Mouse (Mus musculus): ENCODE data around the gene Efna3. TPM values are rescaled to one million over a fixed set of nuclear protein-coding genes. Genes with fewer than 3 reads are reported as not detected.

Efna3 gene
- polyA plus RNA-seq, 1 experiment from 2014 or later = 6.4 TPM

DNA sequence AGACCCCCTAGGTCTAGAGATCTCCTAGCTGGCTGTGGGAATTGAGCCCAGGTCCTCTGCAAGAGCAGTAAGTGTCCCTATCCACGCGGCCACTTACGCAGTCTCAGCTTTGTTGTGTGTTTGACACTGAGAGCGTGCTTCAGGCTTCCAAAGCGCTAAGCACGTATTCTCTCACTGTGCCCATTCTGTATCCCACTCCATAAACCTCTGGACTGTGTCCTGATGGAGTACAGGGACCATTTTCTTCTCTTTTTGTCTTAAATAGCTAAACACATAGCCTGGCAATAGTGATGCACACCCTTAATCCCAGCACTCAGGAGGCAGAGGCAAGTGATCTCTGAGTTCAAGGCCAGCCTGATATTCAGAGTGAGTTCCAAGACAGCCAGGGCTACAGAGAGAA is 23.9 kb downstream of the Efna3 start:
- DNase-seq (ENCODE audit: low spot score, missing footprints) (peak; percentile 84), ATAC-seq (ENCODE audit: low FRiP score) (no peak)
- H3K4me2 ChIP-seq = no peak overlapping the region
- H3K4me1 ChIP-seq (ENCODE audit: control insufficient read depth, insufficient read depth, low read length) = no peaks in the 10 kb centered on the region
- WGBS = 83% methylated on average over 6 of the region's 6 CpGs
- H3K4me3 ChIP-seq (ENCODE audit: low read depth, low read length) = no peak overlapping the region
- H3K27me3 ChIP-seq (ENCODE audit: control insufficient read depth, insufficient read depth, low read length) = 0 out of 2 replicates have a peak, but pooled peaks cover 4% of the 10 kb centered on the region
- no peak overlapping the region for H3K9ac ChIP-seq (ENCODE audit: low read length)
- no peaks in the 10 kb centered on the region for H3K9me3 ChIP-seq (ENCODE audit: control insufficient read depth, low read length)
- no peaks in the 10 kb centered on the region for H3K36me3 ChIP-seq (ENCODE audit: control insufficient read depth, insufficient read depth, low read length)
- no peak overlapping the region for H3K27ac ChIP-seq (ENCODE audit: low read depth, low read length)

DNA sequence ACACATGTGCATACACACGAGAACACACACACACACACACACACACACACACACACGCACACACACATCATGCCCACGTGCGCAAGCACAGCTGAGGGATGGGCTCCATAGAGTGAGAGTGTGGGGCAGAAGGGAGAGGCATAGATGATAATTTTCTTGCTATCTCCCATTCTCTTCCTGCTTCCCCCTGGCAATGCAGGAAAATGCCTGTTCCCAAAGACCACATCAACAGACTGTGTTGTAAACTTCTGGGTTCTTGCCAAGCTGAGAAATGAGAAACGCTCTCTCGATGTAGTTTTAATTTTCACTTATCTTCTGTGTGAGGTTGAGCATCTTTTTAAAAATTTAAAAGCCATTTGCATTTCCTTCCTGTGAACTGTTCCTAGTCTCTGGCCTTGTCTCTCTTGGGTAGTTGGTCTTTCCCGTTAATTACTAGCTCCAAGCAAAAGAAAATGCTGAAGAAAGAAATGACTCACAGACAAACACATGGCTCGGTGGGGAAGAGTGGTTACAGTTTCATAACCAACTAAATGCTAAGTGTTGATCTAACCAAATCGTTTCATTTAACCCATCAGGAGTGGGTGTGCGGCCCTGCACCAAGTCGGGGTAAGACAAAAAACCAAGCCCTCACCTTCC is 25.9 kb downstream of the Efna3 start:
- H3K36me3 ChIP-seq (ENCODE audit: control insufficient read depth, insufficient read depth, low read length) = no peaks in the 10 kb centered on the region
- H3K27me3 ChIP-seq (ENCODE audit: control insufficient read depth, insufficient read depth, low read length) = 0 out of 2 replicates have a peak, but pooled peaks cover 4% of the 10 kb centered on the region
- DNase-seq (ENCODE audit: low spot score, missing footprints) (peak; percentile 73), ATAC-seq (ENCODE audit: low FRiP score) (no peak)
- no peaks in the 10 kb centered on the region for H3K4me1 ChIP-seq (ENCODE audit: control insufficient read depth, insufficient read depth, low read length)
- 87% methylated on average over 11 of the region's 11 CpGs for WGBS
- no peak overlapping the region for H3K4me2 ChIP-seq
- no peak overlapping the region for H3K9ac ChIP-seq (ENCODE audit: low read length)
- no peak overlapping the region for H3K4me3 ChIP-seq (ENCODE audit: low read depth, low read length)
- no peaks in the 10 kb centered on the region for H3K9me3 ChIP-seq (ENCODE audit: control insufficient read depth, low read length)
- H3K27ac ChIP-seq (ENCODE audit: low read depth, low read length) = no peak overlapping the region

DNA sequence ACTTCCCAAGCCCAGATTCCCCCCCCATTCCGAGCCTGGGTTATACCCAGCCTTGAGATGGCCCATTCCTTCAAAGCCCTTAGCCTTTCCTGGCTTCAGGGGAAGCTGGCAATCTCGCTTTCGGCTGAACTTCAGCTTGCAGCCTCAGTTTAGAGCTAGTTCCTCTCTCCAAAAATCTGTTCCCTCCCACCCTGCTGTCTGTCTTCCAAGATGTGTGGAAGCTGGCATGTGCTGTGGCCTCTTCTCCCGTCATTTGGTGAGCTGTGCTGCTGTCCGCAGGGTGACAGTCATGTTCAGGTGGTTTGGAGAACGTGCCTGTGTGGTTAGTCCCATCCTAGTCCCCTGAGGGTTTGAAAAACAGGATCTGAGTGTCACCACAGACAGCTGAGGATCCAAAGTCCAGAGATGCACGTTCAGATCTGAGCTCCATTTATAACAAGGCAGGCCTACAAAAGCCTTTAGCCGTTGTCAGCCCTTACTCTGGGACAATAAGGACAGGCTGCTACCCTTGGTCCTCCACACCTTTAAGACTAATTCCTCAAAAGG is 27.0 kb downstream of the Efna3 start:
- ATAC-seq (ENCODE audit: low FRiP score) (no peak), DNase-seq (ENCODE audit: low spot score, missing footprints) (peak; percentile 77)
- Histone ChIP-seq H3K36me3 (ENCODE audit: control insufficient read depth, insufficient read depth, low read length) (no peaks in the 10 kb centered on the region), H3K4me1 (ENCODE audit: control insufficient read depth, insufficient read depth, low read length) (no peaks in the 10 kb centered on the region), H3K9me3 (ENCODE audit: control insufficient read depth, low read length) (no peaks in the 10 kb centered on the region), H3K4me2 (no peak overlapping the region), H3K27ac (ENCODE audit: low read depth, low read length) (no peak overlapping the region), H3K9ac (ENCODE audit: low read length) (no peak overlapping the region), H3K4me3 (ENCODE audit: low read depth, low read length) (no peak overlapping the region), H3K27me3 (ENCODE audit: control insufficient read depth, insufficient read depth, low read length) (0 out of 2 replicates have a peak, but pooled peaks cover 4% of the 10 kb centered on the region)
- 82% methylated on average over 8 of the region's 8 CpGs for WGBS

DNA sequence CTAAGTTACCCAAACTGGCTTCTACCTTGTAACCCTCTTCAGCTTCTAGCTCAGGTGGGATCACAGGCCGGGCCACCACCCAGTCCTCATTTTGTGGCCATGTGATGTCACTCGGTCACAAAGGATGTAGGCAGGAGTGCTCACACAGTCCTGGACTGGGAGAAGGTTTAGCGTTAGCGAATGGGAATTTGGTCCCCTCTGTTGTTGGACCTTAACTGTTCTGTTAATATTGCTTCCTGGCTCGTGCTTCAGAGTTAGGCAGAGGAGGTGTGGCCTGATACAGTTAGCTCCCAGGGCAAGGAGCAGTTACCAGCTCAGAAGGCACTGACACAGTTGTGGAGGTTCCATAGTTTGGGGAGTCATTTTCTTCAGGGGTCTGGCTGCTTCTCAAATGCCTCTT is 28.6 kb downstream of the Efna3 start:
- Histone ChIP-seq H3K27ac (ENCODE audit: low read depth, low read length) (no peak overlapping the region), H3K9me3 (ENCODE audit: control insufficient read depth, low read length) (no peaks in the 10 kb centered on the region), H3K9ac (ENCODE audit: low read length) (no peak overlapping the region), H3K4me3 (ENCODE audit: low read depth, low read length) (no peak overlapping the region), H3K4me2 (no peak overlapping the region), H3K4me1 (ENCODE audit: control insufficient read depth, insufficient read depth, low read length) (no peaks in the 10 kb centered on the region), H3K27me3 (ENCODE audit: control insufficient read depth, insufficient read depth, low read length) (no peaks in the 10 kb centered on the region), H3K36me3 (ENCODE audit: control insufficient read depth, insufficient read depth, low read length) (no peaks in the 10 kb centered on the region)
- WGBS = 82% methylated on average over 5 of the region's 5 CpGs
- DNase-seq (ENCODE audit: low spot score, missing footprints) (peak; percentile 41), ATAC-seq (ENCODE audit: low FRiP score) (no peak)

DNA sequence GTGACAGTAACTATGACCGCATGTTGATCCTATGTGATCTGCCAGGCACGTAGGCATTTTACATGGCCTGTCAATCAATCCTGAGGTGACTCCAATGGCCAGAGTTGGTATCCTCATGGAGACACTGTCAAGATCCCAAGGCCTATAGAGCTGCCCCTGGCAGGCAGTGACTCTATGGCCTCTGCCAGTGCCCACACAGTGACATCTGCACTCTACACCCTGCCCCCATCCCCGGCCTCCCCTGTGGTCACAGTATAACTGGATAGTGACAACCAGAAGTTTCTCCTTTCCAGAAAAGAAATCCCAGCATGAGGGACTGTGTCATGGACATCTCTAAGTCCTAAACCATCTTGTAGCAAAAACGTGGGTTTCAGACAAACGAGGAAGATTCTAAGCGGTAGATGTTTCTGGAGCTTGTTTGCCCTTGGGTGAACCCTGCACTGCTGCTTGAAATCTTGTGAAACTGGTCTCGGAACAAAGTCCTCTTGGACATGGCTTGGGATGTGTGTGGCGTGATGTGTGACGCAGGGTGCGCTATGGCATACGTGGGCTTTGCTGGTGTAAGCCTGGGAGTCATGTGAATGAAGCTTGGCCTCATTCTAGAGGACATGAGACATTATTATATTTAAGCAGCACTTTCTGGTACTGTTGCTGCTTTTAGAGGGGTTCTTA is 29.4 kb downstream of the Efna3 start:
- H3K4me1 ChIP-seq (ENCODE audit: control insufficient read depth, insufficient read depth, low read length) = no peaks in the 10 kb centered on the region
- no peak for DNase-seq (ENCODE audit: low spot score, missing footprints)
- no peak for ATAC-seq (ENCODE audit: low FRiP score)
- H3K4me3 ChIP-seq (ENCODE audit: low read depth, low read length) = no peak overlapping the region
- no peak overlapping the region for H3K4me2 ChIP-seq
- no peak overlapping the region for H3K27ac ChIP-seq (ENCODE audit: low read depth, low read length)
- 86% methylated on average over 11 of the region's 11 CpGs for WGBS
- no peaks in the 10 kb centered on the region for H3K27me3 ChIP-seq (ENCODE audit: control insufficient read depth, insufficient read depth, low read length)
- H3K9ac ChIP-seq (ENCODE audit: low read length) = no peak overlapping the region
- H3K9me3 ChIP-seq (ENCODE audit: control insufficient read depth, low read length) = no peaks in the 10 kb centered on the region
- no peaks in the 10 kb centered on the region for H3K36me3 ChIP-seq (ENCODE audit: control insufficient read depth, insufficient read depth, low read length)

DNA sequence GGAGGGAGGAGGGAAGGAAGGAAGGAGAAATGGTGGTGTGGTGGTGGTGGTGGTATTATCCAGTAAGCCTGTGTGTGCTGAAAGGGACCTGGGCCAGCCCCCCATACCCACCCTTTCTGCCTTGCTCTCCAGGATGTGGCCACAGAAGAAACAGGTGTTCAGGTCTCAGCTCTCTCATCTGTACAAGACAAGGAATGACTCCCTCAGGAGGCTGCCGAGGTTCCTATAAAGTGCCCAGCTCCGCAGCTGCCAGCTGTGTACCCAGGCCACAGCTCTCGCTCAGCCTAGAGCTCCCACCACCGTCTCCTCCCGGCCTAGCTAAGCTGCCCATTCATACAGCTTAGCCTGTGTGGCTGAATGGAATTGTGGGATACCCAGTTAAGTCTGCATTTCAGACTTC is 30.5 kb downstream of the Efna3 start:
- no peaks in the 10 kb centered on the region for H3K27me3 ChIP-seq (ENCODE audit: control insufficient read depth, insufficient read depth, low read length)
- H3K4me1 ChIP-seq (ENCODE audit: control insufficient read depth, insufficient read depth, low read length) = no peaks in the 10 kb centered on the region
- no peak overlapping the region for H3K4me3 ChIP-seq (ENCODE audit: low read depth, low read length)
- no peak overlapping the region for H3K9ac ChIP-seq (ENCODE audit: low read length)
- DNase-seq (ENCODE audit: low spot score, missing footprints) = peak; percentile 12
- no peak for ATAC-seq (ENCODE audit: low FRiP score)
- H3K4me2 ChIP-seq = no peak overlapping the region
- WGBS = 66% methylated on average over 5 of the region's 5 CpGs
- no peaks in the 10 kb centered on the region for H3K36me3 ChIP-seq (ENCODE audit: control insufficient read depth, insufficient read depth, low read length)
- H3K27ac ChIP-seq (ENCODE audit: low read depth, low read length) = no peak overlapping the region
- H3K9me3 ChIP-seq (ENCODE audit: control insufficient read depth, low read length) = no peaks in the 10 kb centered on the region

DNA sequence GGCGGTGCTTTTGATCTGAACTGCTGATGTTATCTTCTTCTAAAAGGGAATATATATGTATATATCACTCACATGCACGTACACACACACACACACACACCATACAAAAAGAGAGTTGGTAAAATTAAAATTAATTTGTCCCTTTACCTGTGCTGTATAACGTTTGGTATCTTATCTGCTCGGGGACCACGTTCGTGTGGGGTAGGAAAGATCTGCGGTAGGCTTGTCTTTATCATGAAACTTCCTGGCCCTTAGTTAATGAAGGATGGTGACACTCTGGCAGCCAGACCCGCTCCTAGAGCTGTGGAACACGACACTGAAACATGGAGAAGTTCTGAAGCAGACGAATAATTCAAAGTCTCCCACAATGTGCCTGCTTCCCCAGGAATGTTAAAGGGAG is 30.9 kb downstream of the Efna3 start:
- ATAC-seq (ENCODE audit: low FRiP score) = no peak
- 80% methylated on average over 10 of the region's 10 CpGs for WGBS

DNA sequence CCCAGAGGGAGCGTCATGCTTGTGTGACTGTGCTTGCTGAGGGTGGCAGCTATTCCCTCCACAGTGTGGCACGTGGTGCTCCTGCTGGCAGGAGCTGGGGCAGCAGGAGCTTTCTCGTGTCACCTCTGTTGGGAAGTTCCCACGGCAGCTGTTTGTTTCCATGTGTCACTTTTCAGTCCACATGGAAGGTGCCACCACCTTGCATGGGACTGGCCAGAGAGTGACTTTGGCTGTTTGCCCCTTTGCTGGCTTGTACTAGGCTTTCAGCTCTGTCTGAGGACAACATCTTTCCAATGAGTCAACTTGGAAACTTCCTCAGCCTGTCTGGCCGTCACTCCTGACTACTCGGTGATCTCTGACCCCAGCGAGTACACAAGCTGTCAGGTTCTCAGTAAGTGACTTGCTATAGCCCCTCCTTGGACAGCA is 34.2 kb downstream of the Efna3 start:
- ATAC-seq (ENCODE audit: low FRiP score) (no peak), DNase-seq (ENCODE audit: low spot score, missing footprints) (no peak)
- H3K27ac ChIP-seq (ENCODE audit: low read depth, low read length) = no peak overlapping the region
- H3K27me3 ChIP-seq (ENCODE audit: control insufficient read depth, insufficient read depth, low read length) = no peaks in the 10 kb centered on the region
- no peak overlapping the region for H3K4me3 ChIP-seq (ENCODE audit: low read depth, low read length)
- H3K9me3 ChIP-seq (ENCODE audit: control insufficient read depth, low read length) = no peaks in the 10 kb centered on the region
- H3K4me2 ChIP-seq = no peak overlapping the region
- H3K36me3 ChIP-seq (ENCODE audit: control insufficient read depth, insufficient read depth, low read length) = no peaks in the 10 kb centered on the region
- 62% methylated on average over 7 of the region's 7 CpGs for WGBS
- no peaks in the 10 kb centered on the region for H3K4me1 ChIP-seq (ENCODE audit: control insufficient read depth, insufficient read depth, low read length)
- no peak overlapping the region for H3K9ac ChIP-seq (ENCODE audit: low read length)

More for the DNA sequence above, 30.9 kb downstream of the Efna3 start:
- no peak overlapping the region for H3K27ac ChIP-seq (ENCODE audit: low read depth, low read length)
- no peaks in the 10 kb centered on the region for H3K27me3 ChIP-seq (ENCODE audit: control insufficient read depth, insufficient read depth, low read length)
- H3K4me2 ChIP-seq = no peak overlapping the region
- no peaks in the 10 kb centered on the region for H3K9me3 ChIP-seq (ENCODE audit: control insufficient read depth, low read length)
- H3K9ac ChIP-seq (ENCODE audit: low read length) = no peak overlapping the region
- no peaks in the 10 kb centered on the region for H3K4me1 ChIP-seq (ENCODE audit: control insufficient read depth, insufficient read depth, low read length)
- peak; percentile 2 for DNase-seq (ENCODE audit: low spot score, missing footprints)
- H3K4me3 ChIP-seq (ENCODE audit: low read depth, low read length) = no peak overlapping the region
- no peaks in the 10 kb centered on the region for H3K36me3 ChIP-seq (ENCODE audit: control insufficient read depth, insufficient read depth, low read length)

DNA sequence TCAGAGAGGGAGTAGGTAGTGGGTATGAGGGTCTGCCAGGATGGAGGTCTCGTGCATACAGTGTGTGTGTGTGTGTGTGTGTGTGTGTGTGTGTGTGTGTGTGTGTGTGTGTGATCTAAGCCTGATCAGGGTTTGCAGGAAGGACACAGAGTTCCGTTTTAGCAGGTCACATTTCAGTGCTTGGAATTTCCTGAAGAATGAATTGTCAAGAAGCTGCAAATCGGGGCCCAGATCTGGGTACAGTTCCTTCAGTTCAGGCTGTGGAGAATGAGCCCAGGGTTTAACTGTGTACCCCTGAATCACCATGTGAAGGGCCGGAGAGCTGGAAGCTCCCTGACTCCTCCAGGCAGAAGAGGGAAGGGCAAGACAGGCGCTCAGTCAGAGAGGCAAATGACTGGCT is 35.5 kb downstream of the Efna3 start:
- no peak for ATAC-seq (ENCODE audit: low FRiP score)
- Histone ChIP-seq H3K36me3 (ENCODE audit: control insufficient read depth, insufficient read depth, low read length) (no peaks in the 10 kb centered on the region), H3K4me2 (no peak overlapping the region), H3K9ac (ENCODE audit: low read length) (no peak overlapping the region), H3K9me3 (ENCODE audit: control insufficient read depth, low read length) (no peaks in the 10 kb centered on the region), H3K4me3 (ENCODE audit: low read depth, low read length) (no peak overlapping the region), H3K4me1 (ENCODE audit: control insufficient read depth, insufficient read depth, low read length) (no peaks in the 10 kb centered on the region), H3K27me3 (ENCODE audit: control insufficient read depth, insufficient read depth, low read length) (no peaks in the 10 kb centered on the region), H3K27ac (ENCODE audit: low read depth, low read length) (no peak overlapping the region)
- 71% methylated on average over 5 of the region's 5 CpGs for WGBS
- DNase-seq (ENCODE audit: low spot score, missing footprints) = peak; percentile 80
